Mouse (Mus musculus): ENCODE measurements around the gene Eea1.

DNA sequence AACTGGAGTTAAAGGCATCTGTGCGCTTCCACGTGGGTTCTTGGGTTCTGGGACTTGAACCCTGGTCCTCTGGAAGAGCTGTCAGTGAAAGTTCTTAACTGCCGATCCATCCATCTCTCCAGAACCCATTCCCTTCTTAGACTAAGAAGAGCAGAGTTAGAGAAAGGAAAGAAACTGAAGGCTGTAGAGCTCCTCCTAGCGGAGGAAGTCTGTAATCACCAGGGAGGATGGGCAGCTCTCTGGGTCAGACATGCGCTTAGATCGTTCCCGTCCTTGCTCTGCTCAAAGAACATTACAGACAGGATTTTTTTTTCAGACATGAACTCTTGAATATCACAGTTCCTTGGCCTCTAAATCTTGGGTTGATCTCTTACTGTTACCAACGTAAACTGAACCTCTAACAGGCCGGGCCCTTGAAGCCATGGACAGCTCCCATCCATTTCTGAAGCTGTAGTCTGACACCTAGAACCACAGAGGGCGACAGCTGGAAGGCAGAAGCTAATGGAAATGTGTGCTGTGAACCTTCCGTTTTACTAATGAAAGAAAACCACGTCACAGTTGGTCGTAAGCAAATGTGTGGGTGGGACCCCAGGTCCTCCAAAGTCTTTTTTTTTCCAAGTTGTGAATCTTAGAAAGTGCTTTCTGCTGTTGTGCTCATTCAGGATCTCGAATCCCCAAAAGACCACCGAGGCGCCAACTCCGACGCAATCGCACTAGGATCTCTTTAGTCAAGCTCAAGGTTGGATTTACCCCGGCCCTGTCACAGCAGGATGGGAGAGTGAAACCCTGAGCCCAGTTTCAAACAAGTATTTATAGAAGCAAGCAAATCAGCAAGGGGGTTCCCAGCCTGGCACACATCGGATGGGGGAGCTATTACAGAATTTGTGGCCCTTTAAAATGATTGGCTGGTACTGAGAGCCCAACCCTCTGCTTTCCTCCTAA, 140.3 kb downstream of the Eea1 start:
- no peak for TF ChIP-seq TAL1 (IDR thresholded peaks at IDR 0.05; ENCODE audit: low read length)
- TF ChIP-seq GATA1 (IDR thresholded peaks at IDR 0.05; ENCODE audit: low read length) = no peak
